Mouse (Mus musculus): Measurements from ENCODE around the gene Vdr.

DNA sequence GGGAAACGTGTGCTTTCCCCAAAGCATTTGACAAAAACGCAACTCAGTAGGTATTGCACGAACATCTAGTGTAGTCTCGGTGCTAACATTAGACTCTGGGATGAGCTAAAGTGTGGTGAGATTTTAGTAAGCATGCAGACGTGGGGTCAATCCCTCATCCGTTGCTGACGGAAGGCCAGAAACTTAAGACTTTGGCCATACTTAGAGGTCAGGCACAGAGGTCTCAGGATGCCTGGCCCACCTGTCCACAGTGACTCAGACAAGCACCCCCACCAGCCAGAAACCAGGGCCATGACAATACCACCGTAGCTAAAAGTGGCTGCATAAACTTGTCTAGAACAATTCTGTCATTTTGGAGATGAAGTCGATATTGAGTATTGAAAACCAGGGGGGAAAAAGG is 9.4 kb downstream of the Vdr start:
- TF ChIP-seq CTCF (conservative IDR thresholded peaks at IDR 0.05; ENCODE audit: low read length), result no peak
- no peak for TF ChIP-seq POU5F1 (IDR thresholded peaks at IDR 0.05; ENCODE audit: borderline replicate concordance, low read length)
- TF ChIP-seq NANOG (IDR thresholded peaks at IDR 0.05; ENCODE audit: borderline replicate concordance, low read length), result no peak
